Mouse (Mus musculus) forebrain, embryonic 16.5 days (tissue): ENCODE measurements around the gene Slc38a2. TPM values are rescaled to one million over a fixed set of nuclear protein-coding genes. Genes with fewer than 3 reads are reported as not detected.

ENCODE experiments used
- ATAC-seq: fragments of 200-750 bp; cut with Nextera tagmentation; 2 replicates; pipeline ENCODE4 v1.8.0; 2017; ENCODE audit warnings: mild to moderate bottlenecking, moderate library complexity
- H3K27ac ChIP-seq: fragments of 300-500 bp; sonication (generic); 2 replicates; pipeline ENCODE4 v1.5.1; 2014; ENCODE audit warnings: low read length, control low read depth
- H3K27me3 ChIP-seq: fragments of 300-500 bp; sonication (generic); replicated peaks from 2 replicates; pipeline ENCODE4 v1.6.1; 2014; ENCODE audit warnings: low read length; ENCODE audit not compliant: control insufficient read depth, insufficient read depth
- H3K36me3 ChIP-seq: fragments of 300-500 bp; sonication (generic); 2 replicates; pipeline ENCODE4 v1.6.1; 2014; ENCODE audit not compliant: control insufficient read depth, insufficient read depth
- H3K4me1 ChIP-seq: fragments of 300-500 bp; sonication (generic); replicated peaks from 2 replicates; pipeline ENCODE4 v1.6.1; 2014; ENCODE audit warnings: low read length; ENCODE audit not compliant: control insufficient read depth, insufficient read depth
- H3K4me2 ChIP-seq: fragments of 300-500 bp; sonication (generic); 2 replicates; pipeline ENCODE4 v1.6.1; 2014; ENCODE audit warnings: mild to moderate bottlenecking, low read length, control low read depth
- H3K4me3 ChIP-seq: fragments of 300-500 bp; sonication (generic); replicated peaks from 2 replicates; pipeline ENCODE4 v1.5.1; 2014; ENCODE audit warnings: mild to moderate bottlenecking, low read length, control low read depth
- H3K9ac ChIP-seq: fragments of 300-500 bp; sonication (generic); replicated peaks from 2 replicates; pipeline ENCODE4 v1.6.1; 2014; ENCODE audit warnings: low read depth, low read length, control low read depth
- H3K9me3 ChIP-seq: fragments of 300-500 bp; sonication (generic); 2 replicates; pipeline ENCODE4 v1.6.1; 2016; ENCODE audit warnings: low read length; ENCODE audit not compliant: control insufficient read depth
- WGBS: fragments of 180-500 bp; shearing (Covaris S2); extraction: QIAGEN DNeasy Blood & Tissue Kit; methylation state at CpG from one replicate; pipeline ENCODE4 v1.1.7; 2014; 5-methylcytosine and 5-hydroxymethylcytosine counted together
- polyA plus RNA-seq: library from polyadenylated mRNA; unstranded; fragments of >200 nt; fragmentation: Nextera tagmentation; extraction: Ambion mirVana; gene quantifications from 2 replicates; pipeline ENCODE4 v1.2.1, GENCODE M21; 2015

Gene Slc38a2
- polyA plus RNA-seq, 1 experiment from 2014 or later, result 161 TPM

GRCm38 (mm10) chr15:96713758-96714675, 14.5 kb upstream of the Slc38a2 start:
- no peak overlapping the region for H3K4me2 ChIP-seq
- H3K9ac ChIP-seq, result no peak overlapping the region
- no peaks in the 10 kb centered on the region for H3K36me3 ChIP-seq
- H3K9me3 ChIP-seq, result no peaks in the 10 kb centered on the region
- no peak for ATAC-seq
- no peak overlapping the region for H3K4me3 ChIP-seq
- no peak overlapping the region for H3K27ac ChIP-seq
- 0 out of 2 replicates have a peak, but pooled peaks cover 5% of the 10 kb centered on the region for H3K4me1 ChIP-seq
- H3K27me3 ChIP-seq, result no peaks in the 10 kb centered on the region
- WGBS, result 97% methylated on average over 5 of the region's 7 CpGs

- H3K4me2 ChIP-seq, result no peak overlapping the region
- no peak overlapping the region for H3K4me3 ChIP-seq
- ATAC-seq, result no peak
- 93% methylated on average over 5 of the region's 5 CpGs for whole genome bisulfite sequencing
- H3K27me3 ChIP-seq, result no peaks in the 10 kb centered on the region
- H3K27ac ChIP-seq, result no peak overlapping the region
- H3K9me3 ChIP-seq, result no peaks in the 10 kb centered on the region
- 0 out of 2 replicates have a peak, but pooled peaks cover 5% of the 10 kb centered on the region for H3K4me1 ChIP-seq
- no peaks in the 10 kb centered on the region for H3K36me3 ChIP-seq
- H3K9ac ChIP-seq, result no peak overlapping the region
Measured at GRCm38 (mm10) chr15:96712338-96712737, 12.8 kb upstream of the Slc38a2 start.

- no peak overlapping the region for H3K9ac ChIP-seq
- no peak overlapping the region for H3K27ac ChIP-seq
- no peaks in the 10 kb centered on the region for H3K36me3 ChIP-seq
- H3K4me2 ChIP-seq, result no peak overlapping the region
- 93% methylated on average over 11 of the region's 11 CpGs for WGBS
- H3K9me3 ChIP-seq, result no peaks in the 10 kb centered on the region
- no peaks in the 10 kb centered on the region for H3K27me3 ChIP-seq
- ATAC-seq, result no peak
- H3K4me1 ChIP-seq, result 0 out of 2 replicates have a peak, but pooled peaks cover 5% of the 10 kb centered on the region
- no peak overlapping the region for H3K4me3 ChIP-seq
Measured at GRCm38 (mm10) chr15:96711664-96712063, 12.1 kb upstream of the Slc38a2 start.

- no peak for ATAC-seq
- peak overlapping the region; percentile 94 for H3K9ac ChIP-seq
- H3K27ac ChIP-seq, result peak overlapping the region; percentile 98
- H3K4me3 ChIP-seq, result peak overlapping the region; percentile 70
- peak overlapping the region; percentile 79 for H3K4me2 ChIP-seq
- no peaks in the 10 kb centered on the region for H3K27me3 ChIP-seq
- H3K9me3 ChIP-seq, result no peaks in the 10 kb centered on the region
- no peaks in the 10 kb centered on the region for H3K36me3 ChIP-seq
- WGBS, result 43% methylated on average over 15 of the region's 15 CpGs
- H3K4me1 ChIP-seq, result 0 out of 2 replicates have a peak, but pooled peaks cover 5% of the 10 kb centered on the region
Measured at GRCm38 (mm10) chr15:96710352-96711114, 11.0 kb upstream of the Slc38a2 start.

GRCm38 (mm10) chr15:96709491-96710351, 10.2 kb upstream of the Slc38a2 start:
- ATAC-seq, result peak; percentile 90
- Histone ChIP-seq H3K4me1 (0 out of 2 replicates have a peak, but pooled peaks cover 5% of the 10 kb centered on the region), H3K4me2 (peak overlapping the region; percentile 79), H3K4me3 (peak overlapping the region; percentile 70), H3K36me3 (no peaks in the 10 kb centered on the region), H3K27me3 (no peaks in the 10 kb centered on the region), H3K27ac (peak overlapping the region; percentile 98), H3K9me3 (no peaks in the 10 kb centered on the region), H3K9ac (peak overlapping the region; percentile 94)
- WGBS, result under 1% methylated on average over 78 of the region's 80 CpGs

- H3K9me3 ChIP-seq, result no peaks in the 10 kb centered on the region
- H3K4me3 ChIP-seq, result peak overlapping the region; percentile 70
- H3K4me1 ChIP-seq, result 0 out of 2 replicates have a peak, but pooled peaks cover 5% of the 10 kb centered on the region
- H3K27me3 ChIP-seq, result no peaks in the 10 kb centered on the region
- peak overlapping the region; percentile 71 for H3K4me2 ChIP-seq
- no peak; the same call in 1 of the 2 replicates for ATAC-seq
- H3K9ac ChIP-seq, result peak overlapping the region; percentile 81
- 34% methylated on average over 14 of the region's 14 CpGs for whole genome bisulfite sequencing
- H3K27ac ChIP-seq, result peak overlapping the region; percentile 82
- no peaks in the 10 kb centered on the region for H3K36me3 ChIP-seq
Measured at GRCm38 (mm10) chr15:96708976-96709490, 9.5 kb upstream of the Slc38a2 start.

- H3K27ac ChIP-seq, result no peak overlapping the region
- no peak for ATAC-seq
- H3K4me3 ChIP-seq, result no peak overlapping the region
- H3K36me3 ChIP-seq, result no peaks in the 10 kb centered on the region
- H3K27me3 ChIP-seq, result no peaks in the 10 kb centered on the region
- WGBS, result 92% methylated on average over 8 of the region's 8 CpGs
- no peak overlapping the region for H3K9ac ChIP-seq
- H3K9me3 ChIP-seq, result no peaks in the 10 kb centered on the region
- H3K4me2 ChIP-seq, result no peak overlapping the region
- 0 out of 2 replicates have a peak, but pooled peaks cover 5% of the 10 kb centered on the region for H3K4me1 ChIP-seq
Measured at GRCm38 (mm10) chr15:96708428-96708827, 8.9 kb upstream of the Slc38a2 start.

GRCm38 (mm10) chr15:96707936-96708335, 8.4 kb upstream of the Slc38a2 start:
- ATAC-seq, result no peak
- Histone ChIP-seq H3K27me3 (no peaks in the 10 kb centered on the region), H3K36me3 (no peaks in the 10 kb centered on the region), H3K9me3 (no peaks in the 10 kb centered on the region), H3K4me3 (no peak overlapping the region), H3K4me1 (0 out of 2 replicates have a peak, but pooled peaks cover 5% of the 10 kb centered on the region), H3K9ac (no peak overlapping the region), H3K27ac (no peak overlapping the region), H3K4me2 (no peak overlapping the region)
- 74% methylated on average over 2 of the region's 2 CpGs for WGBS
